Mouse (Mus musculus): ENCODE measurements around the gene AI481877. TPM values are rescaled to one million over a fixed set of nuclear protein-coding genes. Genes with fewer than 3 reads are reported as not detected.
A peak's percentile ranks its signal among the peaks of the same experiment; 100 is the strongest.

AI481877 gene
- total and polyA plus RNA-seq, 2 experiments from 2014 or later = not detected

- no peak overlapping the region for H3K4me3 ChIP-seq (ENCODE audit: low read depth, low read length)
- no peak overlapping the region for H3K9ac ChIP-seq (replicated peaks; ENCODE audit: low read depth, low read length)
- H3K27me3 ChIP-seq (ENCODE audit: control insufficient read depth, insufficient read depth, low read length) = no peaks in the 10 kb centered on the region
- ATAC-seq (ENCODE audit: insufficient read depth, low read depth) (no peak), DNase-seq (ENCODE audit: low spot score) (no peak)
- no peaks in the 10 kb centered on the region for H3K9me3 ChIP-seq (replicated peaks; ENCODE audit: control insufficient read depth, low read length)
- H3K4me2 ChIP-seq (ENCODE audit: low read depth, low read length) = no peak overlapping the region
- TF ChIP-seq CTCF (IDR thresholded peaks at IDR 0.05; ENCODE audit: low read depth) (0 out of 2 replicates have a peak, but pooled peaks have one; percentile 9), EP300 (IDR thresholded peaks at IDR 0.05; ENCODE audit: low read depth) (no peak)
- H3K4me1 ChIP-seq (ENCODE audit: control insufficient read depth, insufficient read depth) = no peaks in the 10 kb centered on the region
- no peak overlapping the region for H3K27ac ChIP-seq (ENCODE audit: low read depth)
- H3K36me3 ChIP-seq (replicated peaks; ENCODE audit: control insufficient read depth, insufficient read depth, low read length) = no peaks in the 10 kb centered on the region
Observed at GRCm38 (mm10) chr4:59123557-59123956, 15.2 kb downstream of the AI481877 start.

GRCm38 (mm10) chr4:59117644-59118495 lies 20.9 kb downstream of the AI481877 start:
- Histone ChIP-seq H3K27ac (ENCODE audit: low read depth) (no peak overlapping the region), H3K9ac (replicated peaks; ENCODE audit: low read depth, low read length) (no peak overlapping the region), H3K36me3 (replicated peaks; ENCODE audit: control insufficient read depth, insufficient read depth, low read length) (no peaks in the 10 kb centered on the region), H3K4me2 (ENCODE audit: low read depth, low read length) (no peak overlapping the region), H3K27me3 (ENCODE audit: control insufficient read depth, insufficient read depth, low read length) (no peaks in the 10 kb centered on the region), H3K4me3 (ENCODE audit: low read depth, low read length) (no peak overlapping the region), H3K4me1 (ENCODE audit: control insufficient read depth, insufficient read depth) (no peaks in the 10 kb centered on the region), H3K9me3 (replicated peaks; ENCODE audit: control insufficient read depth, low read length) (no peaks in the 10 kb centered on the region)
- no peak for DNase-seq (ENCODE audit: low spot score)
- ATAC-seq (ENCODE audit: insufficient read depth, low read depth) = no peak
- WGBS = 87% methylated on average over 24 of the region's 24 CpGs
- TF ChIP-seq CTCF (IDR thresholded peaks at IDR 0.05; ENCODE audit: low read depth) (no peak), EP300 (IDR thresholded peaks at IDR 0.05; ENCODE audit: low read depth) (no peak)

GRCm38 (mm10) chr4:59108721-59109120 lies 30.1 kb downstream of the AI481877 start:
- Histone ChIP-seq H3K27me3 (ENCODE audit: control insufficient read depth, insufficient read depth, low read length) (no peaks in the 10 kb centered on the region), H3K4me1 (ENCODE audit: control insufficient read depth, insufficient read depth) (no peaks in the 10 kb centered on the region), H3K27ac (ENCODE audit: low read depth) (no peak overlapping the region), H3K4me3 (ENCODE audit: low read depth, low read length) (no peak overlapping the region), H3K9ac (replicated peaks; ENCODE audit: low read depth, low read length) (no peak overlapping the region), H3K9me3 (replicated peaks; ENCODE audit: control insufficient read depth, low read length) (no peaks in the 10 kb centered on the region), H3K4me2 (ENCODE audit: low read depth, low read length) (no peak overlapping the region), H3K36me3 (replicated peaks; ENCODE audit: control insufficient read depth, insufficient read depth, low read length) (no peaks in the 10 kb centered on the region)
- DNase-seq (ENCODE audit: low spot score) (no peak), ATAC-seq (ENCODE audit: insufficient read depth, low read depth) (no peak)
- WGBS = 93% methylated on average over 4 of the region's 4 CpGs
- TF ChIP-seq EP300 (IDR thresholded peaks at IDR 0.05; ENCODE audit: low read depth) (no peak), CTCF (IDR thresholded peaks at IDR 0.05; ENCODE audit: low read depth) (no peak)

GRCm38 (mm10) chr4:59107886-59108285 lies 30.9 kb downstream of the AI481877 start:
- Histone ChIP-seq H3K9me3 (replicated peaks; ENCODE audit: control insufficient read depth, low read length) (no peaks in the 10 kb centered on the region), H3K4me2 (ENCODE audit: low read depth, low read length) (no peak overlapping the region), H3K27me3 (ENCODE audit: control insufficient read depth, insufficient read depth, low read length) (no peaks in the 10 kb centered on the region), H3K4me3 (ENCODE audit: low read depth, low read length) (no peak overlapping the region), H3K27ac (ENCODE audit: low read depth) (no peak overlapping the region), H3K36me3 (replicated peaks; ENCODE audit: control insufficient read depth, insufficient read depth, low read length) (no peaks in the 10 kb centered on the region), H3K9ac (replicated peaks; ENCODE audit: low read depth, low read length) (no peak overlapping the region), H3K4me1 (ENCODE audit: control insufficient read depth, insufficient read depth) (no peaks in the 10 kb centered on the region)
- ATAC-seq (ENCODE audit: insufficient read depth, low read depth) (no peak), DNase-seq (ENCODE audit: low spot score) (no peak)
- WGBS = 67% methylated on average over 2 of the region's 2 CpGs
- TF ChIP-seq EP300 (IDR thresholded peaks at IDR 0.05; ENCODE audit: low read depth) (no peak), CTCF (IDR thresholded peaks at IDR 0.05; ENCODE audit: low read depth) (no peak)

- Histone ChIP-seq H3K27me3 (ENCODE audit: control insufficient read depth, insufficient read depth, low read length) (no peaks in the 10 kb centered on the region), H3K4me2 (ENCODE audit: low read depth, low read length) (no peak overlapping the region), H3K9me3 (replicated peaks; ENCODE audit: control insufficient read depth, low read length) (no peaks in the 10 kb centered on the region), H3K4me1 (ENCODE audit: control insufficient read depth, insufficient read depth) (no peaks in the 10 kb centered on the region), H3K4me3 (ENCODE audit: low read depth, low read length) (no peak overlapping the region), H3K9ac (replicated peaks; ENCODE audit: low read depth, low read length) (no peak overlapping the region), H3K36me3 (replicated peaks; ENCODE audit: control insufficient read depth, insufficient read depth, low read length) (no peaks in the 10 kb centered on the region), H3K27ac (ENCODE audit: low read depth) (no peak overlapping the region)
- DNase-seq (ENCODE audit: low spot score) (no peak), ATAC-seq (ENCODE audit: insufficient read depth, low read depth) (no peak)
- 64% methylated on average over 5 of the region's 5 CpGs for WGBS
- TF ChIP-seq CTCF (IDR thresholded peaks at IDR 0.05; ENCODE audit: low read depth) (no peak), EP300 (IDR thresholded peaks at IDR 0.05; ENCODE audit: low read depth) (no peak)
Observed at GRCm38 (mm10) chr4:59106661-59107060, 32.1 kb downstream of the AI481877 start.

- WGBS = 89% methylated on average over 2 of the region's 2 CpGs
- no peaks in the 10 kb centered on the region for H3K4me1 ChIP-seq (ENCODE audit: control insufficient read depth, insufficient read depth)
- no peak overlapping the region for H3K27ac ChIP-seq (ENCODE audit: low read depth)
- no peak for DNase-seq (ENCODE audit: low spot score)
- no peaks in the 10 kb centered on the region for H3K9me3 ChIP-seq (replicated peaks; ENCODE audit: control insufficient read depth, low read length)
- TF ChIP-seq EP300 (IDR thresholded peaks at IDR 0.05; ENCODE audit: low read depth) (no peak), CTCF (IDR thresholded peaks at IDR 0.05; ENCODE audit: low read depth) (no peak)
- H3K9ac ChIP-seq (replicated peaks; ENCODE audit: low read depth, low read length) = no peak overlapping the region
- H3K4me2 ChIP-seq (ENCODE audit: low read depth, low read length) = no peak overlapping the region
- no peak for ATAC-seq (ENCODE audit: insufficient read depth, low read depth)
- H3K27me3 ChIP-seq (ENCODE audit: control insufficient read depth, insufficient read depth, low read length) = no peaks in the 10 kb centered on the region
- no peak overlapping the region for H3K4me3 ChIP-seq (ENCODE audit: low read depth, low read length)
- no peaks in the 10 kb centered on the region for H3K36me3 ChIP-seq (replicated peaks; ENCODE audit: control insufficient read depth, insufficient read depth, low read length)
Observed at GRCm38 (mm10) chr4:59104166-59104565, 34.6 kb downstream of the AI481877 start.
